Mouse (Mus musculus) right cerebral cortex, adult 18-20 months (tissue): Measurements from ENCODE around the gene Ctdspl.
A peak's percentile ranks its signal among the peaks of the same experiment; 100 is the strongest.

Experiments
- DNase-seq: peaks from one replicate; pipeline ENCODE4 v3.0.0; 2022; ENCODE audit warnings: mixed read lengths

Gene Ctdspl

GRCm38 (mm10) chr9:119031772-119032171 is 105.5 kb downstream of the Ctdspl start:
- DNase-seq: no peak

- DNase-seq: no peak
These were observed 106.3 kb downstream of the Ctdspl start for GRCm38 (mm10) chr9:119032538-119032937.

DNA sequence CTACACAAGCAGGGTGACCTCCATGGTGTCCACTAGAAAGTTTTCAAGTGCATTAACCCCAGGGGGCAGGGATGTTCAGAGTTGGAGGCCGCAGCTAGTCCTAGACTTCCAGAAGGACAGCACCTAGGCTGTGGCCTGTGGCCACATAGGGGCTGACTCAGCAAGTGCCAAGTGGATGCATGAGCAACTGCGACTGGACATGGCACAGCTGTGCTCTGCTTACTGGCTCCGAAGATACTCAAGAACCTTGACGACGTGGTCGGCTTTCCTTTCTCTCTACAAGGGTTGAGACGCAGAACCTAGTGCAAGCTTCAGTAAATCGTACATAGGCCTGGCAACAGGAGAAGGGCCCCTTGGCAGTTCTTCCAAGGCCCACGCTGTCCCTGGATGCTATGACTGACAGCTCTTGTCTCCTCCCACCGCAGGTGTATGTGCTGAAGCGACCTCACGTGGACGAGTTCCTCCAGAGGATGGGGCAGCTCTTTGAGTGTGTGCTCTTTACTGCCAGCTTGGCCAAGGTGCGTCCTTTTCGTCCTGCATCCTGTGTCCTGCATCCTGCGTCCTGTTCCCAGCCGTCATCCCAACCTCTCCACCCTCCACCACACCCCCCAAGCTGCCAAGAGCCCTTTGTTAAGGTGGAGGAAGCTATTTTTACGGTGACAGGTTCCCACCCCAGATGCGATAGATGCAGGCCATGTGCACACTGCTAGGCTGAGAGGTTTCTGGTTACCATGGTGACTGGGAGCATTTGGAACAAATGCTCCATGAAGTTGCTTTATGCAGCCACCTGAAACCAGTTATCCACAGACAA is 107.1 kb downstream of the Ctdspl start:
- DNase-seq: peak; percentile 69

DNA sequence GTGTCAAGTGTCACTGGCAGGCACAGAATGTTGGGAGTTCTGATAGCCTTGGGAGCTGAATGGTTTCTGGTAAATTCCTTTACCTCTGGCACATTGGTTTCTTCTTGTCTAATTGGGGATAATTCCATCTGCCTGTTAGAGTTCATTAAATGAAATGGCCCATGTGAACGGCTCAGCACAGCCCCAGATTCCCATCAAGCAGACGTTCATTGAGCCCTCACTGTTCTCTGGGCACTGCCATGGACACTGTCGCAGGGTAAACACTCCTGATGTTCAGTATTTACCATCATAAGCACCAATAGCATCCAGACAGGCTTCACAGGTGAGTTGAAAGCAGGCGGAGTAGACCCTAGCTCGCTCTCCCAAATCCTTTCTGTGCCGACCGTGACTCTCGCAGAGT is 107.8 kb downstream of the Ctdspl start:
- DNase-seq: no peak

DNA sequence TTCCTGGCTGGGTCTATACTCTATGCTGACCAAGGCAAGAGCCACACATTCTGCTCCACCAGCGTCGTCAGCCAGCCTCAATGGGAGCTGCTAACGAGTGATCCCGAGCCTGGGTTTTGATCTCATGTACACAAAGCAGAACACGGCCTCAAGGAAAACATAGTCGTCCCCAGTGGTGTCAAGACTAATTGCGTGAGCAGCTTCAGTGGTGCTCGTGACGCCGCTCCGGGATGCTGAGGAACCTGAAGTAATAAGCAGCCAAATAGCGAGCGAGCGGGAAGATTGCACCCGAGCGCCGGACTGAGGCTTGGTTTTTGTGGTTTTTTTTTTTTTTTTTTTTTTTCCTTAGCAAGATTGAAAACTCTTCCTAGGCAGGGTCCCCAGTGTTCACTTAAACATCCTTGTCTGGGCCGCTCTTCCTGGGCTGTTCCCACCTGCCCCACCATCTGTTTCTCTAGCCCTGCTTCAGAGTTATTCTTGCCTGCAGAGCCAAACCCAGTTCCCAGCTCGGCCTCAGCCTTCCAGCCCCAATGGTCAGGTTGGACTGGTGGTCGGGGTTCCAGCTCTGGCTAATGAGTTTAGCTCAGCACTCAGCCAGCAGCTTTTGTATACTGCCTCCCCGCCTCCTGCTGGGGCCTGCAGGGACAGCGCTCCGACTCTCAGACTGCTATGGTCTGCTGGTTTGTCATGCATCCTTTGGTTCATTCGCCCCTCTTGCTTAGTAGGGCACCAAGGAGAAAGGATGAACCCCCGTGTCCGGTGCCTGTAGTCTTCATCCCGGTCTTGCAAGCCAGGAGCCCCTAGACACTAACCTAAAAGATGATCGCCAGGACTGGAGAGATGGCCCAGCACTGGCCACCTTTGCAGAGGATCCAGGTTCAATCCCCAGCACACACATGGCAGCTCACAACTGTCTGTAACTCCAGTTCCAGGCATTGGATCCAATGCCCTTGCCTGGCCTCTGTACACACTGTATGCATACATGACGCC is 108.7 kb downstream of the Ctdspl start:
- DNase-seq: no peak

GRCm38 (mm10) chr9:119035836-119036235 is 109.6 kb downstream of the Ctdspl start:
- DNase-seq: no peak

GRCm38 (mm10) chr9:119037076-119037730 is 111.0 kb downstream of the Ctdspl start:
- DNase-seq: peak; percentile 45

DNA sequence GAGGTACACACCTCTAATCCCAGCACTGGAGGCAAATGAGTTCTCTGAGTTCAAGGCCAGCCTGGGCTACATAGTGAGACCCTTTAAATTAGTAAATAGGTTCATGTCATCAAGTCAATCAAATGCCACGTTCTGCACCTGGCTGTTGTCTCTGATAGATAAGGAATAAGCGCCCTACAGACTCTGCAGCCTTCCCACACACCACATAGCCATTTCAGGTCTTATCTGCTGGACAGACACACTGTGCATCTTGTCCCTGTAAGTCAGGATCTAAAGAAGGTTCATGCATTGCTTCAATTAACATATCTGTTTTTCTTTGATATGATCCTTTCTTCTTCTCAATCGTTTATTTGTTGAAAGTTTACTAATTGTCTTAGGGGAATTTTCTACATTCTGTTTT is 112.3 kb downstream of the Ctdspl start:
- no peak for DNase-seq

DNA sequence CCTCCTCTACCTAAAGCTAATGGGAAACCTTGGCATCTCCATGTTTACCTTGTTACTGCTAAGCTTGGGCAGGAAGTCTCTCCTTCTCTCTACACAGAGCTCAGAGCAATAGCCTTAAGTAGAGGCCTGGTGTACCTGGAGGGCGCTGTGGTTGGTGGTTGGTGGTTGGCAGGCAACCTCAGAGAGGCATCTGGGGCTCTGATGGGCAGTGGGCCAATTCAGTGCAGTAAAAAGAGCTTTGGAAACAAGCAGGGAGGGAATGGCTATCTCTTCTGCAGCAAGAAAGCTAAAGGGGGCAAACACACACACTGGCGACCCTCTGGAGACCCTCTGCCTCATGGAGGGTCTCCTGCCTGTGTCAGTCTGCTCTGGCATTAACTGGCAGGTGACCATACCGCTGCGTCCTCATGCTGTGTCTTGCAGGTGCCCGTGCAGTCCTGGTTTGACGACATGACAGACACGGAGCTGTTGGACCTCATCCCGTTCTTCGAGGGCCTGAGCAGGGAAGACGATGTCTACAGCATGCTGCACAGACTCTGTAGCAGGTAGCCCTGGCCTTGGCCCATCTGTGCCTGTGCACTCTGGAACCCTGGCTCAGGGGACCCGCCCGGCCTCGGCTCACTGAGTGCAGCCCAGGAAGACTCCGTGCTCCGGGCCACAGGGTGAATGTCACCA is 114.0 kb downstream of the Ctdspl start:
- no peak for DNase-seq

DNA sequence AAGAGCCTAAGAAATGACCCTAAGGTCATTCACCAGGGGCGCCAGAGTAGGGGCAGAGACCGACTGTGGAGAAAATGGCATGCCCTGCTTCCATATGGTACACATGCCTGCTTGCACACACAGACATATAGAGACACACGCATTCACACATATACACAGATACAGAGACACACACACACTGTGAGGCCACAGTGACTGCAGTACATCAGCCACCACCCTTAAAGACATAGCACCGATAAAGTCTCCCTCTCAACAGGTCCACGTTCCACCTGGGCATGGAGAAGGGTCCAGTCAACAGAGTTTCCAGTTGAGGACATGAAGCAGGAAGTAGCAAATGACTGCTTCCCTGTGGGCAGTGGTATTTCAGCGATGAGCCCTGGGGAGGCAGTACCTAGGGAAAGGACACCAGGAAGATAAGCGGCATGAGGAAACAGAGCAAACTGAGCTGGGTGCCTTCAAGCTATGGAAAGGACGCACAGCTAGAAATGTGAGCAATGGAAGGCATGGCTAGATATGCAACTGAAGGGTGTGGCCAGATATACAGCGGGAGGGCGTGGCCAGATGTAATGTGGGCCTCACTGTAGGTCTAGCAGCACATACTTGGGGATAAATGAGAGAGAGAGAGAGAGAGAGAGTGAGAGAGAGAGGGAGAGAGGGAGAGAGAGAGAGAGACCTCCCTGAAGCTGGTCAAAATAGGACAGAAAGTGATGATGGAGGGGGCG is 122.1 kb downstream of the Ctdspl start:
- DNase-seq: no peak

GRCm38 (mm10) chr9:119051158-119051557 is 124.9 kb downstream of the Ctdspl start:
- no peak for DNase-seq

- DNase-seq: no peak
These were observed 126.1 kb downstream of the Ctdspl start, which contains the start of gene Vill for GRCm38 (mm10) chr9:119052154-119052944. TSS of gene Vill (plus strand) at chr9:119052778.

DNA sequence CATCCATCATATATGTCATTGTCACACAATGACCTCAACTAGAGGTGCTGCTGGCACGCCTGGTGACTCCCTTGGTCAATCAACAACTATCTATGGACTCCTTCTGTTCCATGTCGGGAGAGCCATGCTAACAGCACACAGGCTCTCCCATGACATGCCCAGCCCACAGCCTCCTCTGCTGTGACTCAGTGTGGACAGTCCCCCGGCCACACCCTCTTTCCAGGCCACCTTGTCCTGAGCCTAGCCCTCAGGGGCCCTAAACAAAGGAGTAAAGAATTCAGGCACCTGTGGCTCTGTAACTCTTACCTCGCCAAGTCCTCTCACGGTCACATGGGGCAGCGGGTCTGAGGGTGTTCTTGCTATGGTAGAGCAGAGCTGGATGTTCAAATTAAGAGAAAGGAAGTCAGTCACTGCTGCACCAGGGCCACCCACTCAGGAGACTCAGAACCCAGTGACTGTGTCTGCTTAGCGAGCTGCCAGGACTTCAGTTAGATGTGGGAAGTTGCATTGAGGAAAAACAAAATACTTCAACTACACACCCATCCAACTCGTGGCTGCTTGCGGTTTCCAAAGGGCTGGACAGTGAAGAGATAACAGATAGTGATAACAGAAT is 127.8 kb downstream of the Ctdspl start:
- no peak for DNase-seq

GRCm38 (mm10) chr9:119055336-119055735 is 129.1 kb downstream of the Ctdspl start:
- DNase-seq: no peak

DNA sequence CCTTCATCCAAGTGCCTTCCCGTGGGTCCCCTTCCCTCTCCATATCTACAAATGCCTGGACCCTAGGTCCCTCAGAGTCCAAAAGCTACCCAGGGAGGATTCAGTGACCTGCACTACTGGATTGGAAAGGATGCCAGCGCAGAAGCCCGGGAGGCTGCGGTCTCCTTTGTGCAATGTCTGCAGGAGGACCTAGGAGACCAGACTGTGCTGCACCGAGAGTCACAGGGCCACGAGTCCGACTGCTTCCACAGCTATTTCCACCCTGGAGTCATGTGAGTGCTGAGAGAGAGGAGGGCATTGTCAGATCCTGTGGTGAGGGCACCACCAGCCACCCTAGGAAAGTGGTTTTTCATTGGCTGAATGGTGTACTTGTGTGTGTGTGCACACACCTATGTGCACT is 132.0 kb downstream of the Ctdspl start:
- no peak for DNase-seq

DNA sequence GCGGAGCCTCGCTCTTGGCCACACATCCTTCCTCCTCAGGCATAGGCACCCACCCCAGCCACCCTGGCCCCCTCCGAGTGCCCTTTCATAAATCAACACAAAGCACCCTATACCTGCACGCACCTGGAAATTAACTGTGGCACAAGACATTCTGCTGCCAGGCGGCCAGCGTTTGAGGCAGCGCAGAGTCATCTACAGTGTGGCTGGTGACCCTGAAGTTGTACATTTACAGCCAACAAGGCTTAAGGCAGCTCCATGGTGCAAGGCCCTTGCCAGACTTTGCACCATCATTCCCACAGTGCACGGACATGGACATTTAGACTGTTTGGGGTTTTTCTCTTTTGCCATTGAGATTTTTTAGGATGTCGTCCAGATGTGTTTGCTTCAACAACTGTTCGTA is 134.4 kb downstream of the Ctdspl start:
- no peak for DNase-seq

GRCm38 (mm10) chr9:119063036-119063644 is 136.9 kb downstream of the Ctdspl start:
- DNase-seq: no peak

- no peak for DNase-seq
These were observed 138.0 kb downstream of the Ctdspl start for GRCm38 (mm10) chr9:119064296-119064695.

GRCm38 (mm10) chr9:119067601-119068000 is 141.3 kb downstream of the Ctdspl start:
- peak; percentile 77 for DNase-seq

- DNase-seq: no peak
These were observed 142.0 kb downstream of the Ctdspl start for GRCm38 (mm10) chr9:119068266-119068665.
